Mouse (Mus musculus) CD4-positive, CD25-positive, alpha-beta regulatory T cell, adult 2 months (primary cell): Measurements from ENCODE around the gene Olfr641.

Experiments
- DNase-seq: peaks from one replicate; pipeline ENCODE4 v3.0.0-alpha.2; 2012; ENCODE audit warnings: low read depth, low spot score

Gene Olfr641

DNA sequence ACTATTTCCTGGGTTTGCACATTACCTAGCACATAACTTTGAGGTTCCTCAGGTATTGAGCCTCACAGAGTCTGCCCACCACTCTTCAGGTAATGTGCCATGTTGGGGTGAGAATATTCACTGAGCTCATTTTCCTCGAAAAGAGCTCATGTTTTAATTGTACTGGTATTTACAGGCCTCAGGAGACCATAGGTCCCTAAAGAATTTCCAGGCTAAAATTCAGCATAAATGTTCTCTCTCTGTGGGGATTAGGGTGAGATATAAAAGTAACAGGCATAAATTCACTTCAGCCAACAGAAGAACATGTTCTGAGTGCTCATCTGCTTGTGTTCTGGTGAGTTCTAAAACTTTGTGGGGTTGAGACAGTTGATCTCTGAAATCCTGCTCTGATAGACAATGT lies at the start of gene Olfr641:
Gene Olfr641, plus strand, starts transcription at position 301 of the 400 bp plus-strand sequence.
- no peak for DNase-seq

DNA sequence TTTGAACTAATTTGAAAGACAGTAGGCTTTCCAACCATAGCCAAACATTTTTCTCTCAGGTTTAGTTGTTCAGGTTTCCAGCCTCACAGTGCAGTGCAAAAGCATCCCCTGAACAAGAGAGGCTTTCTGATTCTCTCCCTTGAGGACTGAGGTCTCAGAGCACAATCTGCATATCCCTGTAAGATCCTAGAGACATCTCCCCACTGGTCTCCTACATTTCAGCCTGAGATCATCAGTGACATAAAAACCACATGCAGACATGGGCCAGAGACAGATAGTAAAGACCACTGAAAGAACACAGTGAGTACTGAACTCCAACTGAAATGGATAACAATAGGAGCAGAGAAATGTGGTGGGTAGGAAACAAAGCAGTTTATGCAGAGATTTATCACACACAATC lies 36.8 kb upstream of the Olfr641 start, which contains the start of gene Olfr638:
Gene Olfr638, plus strand, starts transcription at position 301 of the 400 bp plus-strand sequence.
- DNase-seq: no peak

DNA sequence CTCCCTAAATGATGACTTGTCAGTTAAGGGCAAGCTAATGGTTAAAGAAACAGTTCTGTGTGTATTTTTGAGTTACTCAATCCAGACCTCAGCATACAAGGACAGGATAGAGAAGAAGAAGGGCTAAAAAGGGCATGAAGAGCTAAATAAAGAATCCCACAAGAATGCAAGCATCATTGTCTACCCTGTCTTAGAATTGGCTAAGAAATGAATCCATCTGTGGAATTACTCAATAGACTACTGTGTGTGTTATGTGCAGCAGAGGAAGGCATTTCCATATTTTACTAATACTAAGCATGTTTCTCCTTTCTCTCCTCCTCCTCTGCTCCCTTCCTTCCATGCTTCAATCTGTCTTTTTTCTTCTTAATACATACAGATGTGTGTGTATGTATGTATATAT lies 36.1 kb upstream of the Olfr641 start:
- no peak for DNase-seq

DNA sequence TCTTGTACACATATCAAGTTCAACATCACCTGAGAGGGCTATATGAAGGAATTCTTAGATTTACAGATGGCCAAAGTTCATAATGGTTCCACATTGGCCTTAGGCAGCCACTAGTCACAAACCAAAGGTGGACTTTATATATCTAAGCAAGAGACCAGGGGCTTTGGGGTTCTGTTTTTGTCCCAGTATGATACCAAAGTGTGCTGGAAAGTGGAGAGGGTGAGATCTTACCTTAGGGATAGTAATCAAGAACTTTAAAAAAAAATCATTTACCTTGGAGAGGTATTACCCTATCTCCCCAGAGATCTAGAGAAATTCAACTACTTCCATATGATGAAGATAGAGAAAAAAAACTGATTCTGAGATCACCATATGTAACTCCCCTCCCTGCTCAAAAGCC lies 18.0 kb upstream of the Olfr641 start, which contains the start of gene Olfr639:
Gene Olfr639, minus strand, starts transcription at position 101 of the 400 bp plus-strand sequence.
- DNase-seq: no peak

DNA sequence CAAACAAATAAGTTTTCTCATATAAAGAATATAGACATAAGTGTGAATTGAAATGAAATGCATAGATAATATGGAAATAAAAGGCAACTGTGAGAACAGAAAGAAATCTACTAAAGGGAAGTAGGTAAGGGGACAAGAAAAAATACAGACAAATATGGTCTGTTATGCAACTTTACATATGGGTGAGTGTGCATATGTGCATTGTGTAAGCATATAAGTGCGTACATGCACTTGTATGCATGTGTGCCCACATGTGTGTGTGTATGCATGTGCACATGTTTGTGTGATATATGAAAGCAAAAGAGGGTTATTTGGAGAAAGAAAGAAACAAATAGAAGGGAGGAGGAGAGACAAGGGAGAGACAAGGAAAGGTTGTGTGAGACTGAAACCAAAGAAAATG lies 16.3 kb upstream of the Olfr641 start:
- no peak for DNase-seq

DNA sequence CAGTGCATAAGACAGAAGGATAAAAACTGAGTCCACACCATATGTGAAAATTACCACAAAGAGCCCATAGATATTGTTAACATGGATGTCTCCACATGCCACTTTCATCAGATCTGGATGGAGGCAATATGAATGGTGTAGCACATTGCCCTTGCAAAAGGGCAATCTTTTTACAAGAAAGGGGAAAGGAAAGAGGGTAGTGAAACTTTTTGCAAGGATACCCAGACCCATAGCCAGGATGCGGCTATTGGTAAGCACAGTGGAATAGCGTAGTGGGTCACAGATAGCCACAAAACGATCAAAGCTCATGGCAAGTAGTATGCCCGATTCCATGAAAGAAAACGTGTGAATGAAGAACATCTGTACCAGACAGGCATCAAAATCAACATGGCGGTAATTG lies 13.6 kb upstream of the Olfr641 start:
- DNase-seq: no peak

DNA sequence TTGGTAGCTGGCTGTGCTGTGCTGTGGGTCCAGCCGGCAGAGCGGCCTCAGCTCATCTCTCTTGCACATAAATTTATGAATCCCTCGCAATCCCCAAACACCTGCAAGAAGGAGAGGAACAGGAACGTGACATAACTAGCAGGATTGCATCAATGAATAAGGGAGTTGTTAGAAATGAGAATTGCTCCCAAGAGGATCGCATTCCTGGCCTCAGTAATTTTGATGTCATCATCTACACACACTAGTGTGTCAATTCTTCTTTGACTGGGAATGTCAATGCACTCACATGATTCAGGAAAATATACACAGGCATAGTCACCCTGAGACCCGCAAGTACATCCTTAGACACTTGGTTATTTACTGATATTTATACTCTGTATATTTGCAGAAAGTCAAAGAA lies 9.8 kb upstream of the Olfr641 start, which contains the start of gene Olfr640:
Gene Olfr640, minus strand, starts transcription at position 101 of the 400 bp plus-strand sequence.
- no peak for DNase-seq

DNA sequence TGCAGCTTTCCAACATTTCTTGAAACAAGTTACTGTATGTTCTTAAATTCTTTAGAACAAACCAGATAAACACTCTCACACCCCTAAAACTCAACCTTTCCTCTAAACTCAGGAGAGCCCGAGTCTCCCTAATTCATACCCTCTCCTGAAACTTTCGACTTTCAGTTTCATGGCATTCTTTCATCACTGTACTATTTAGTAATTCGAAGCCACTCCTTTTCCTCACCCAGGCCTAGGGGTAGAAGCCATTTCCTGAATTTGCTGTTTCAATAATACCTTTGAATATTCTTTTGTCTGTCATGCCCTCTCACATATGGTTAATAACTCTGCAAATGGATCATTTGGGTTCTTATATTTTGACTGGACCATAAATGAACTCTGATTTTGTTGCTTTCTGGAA lies 8.3 kb upstream of the Olfr641 start:
- no peak for DNase-seq

DNA sequence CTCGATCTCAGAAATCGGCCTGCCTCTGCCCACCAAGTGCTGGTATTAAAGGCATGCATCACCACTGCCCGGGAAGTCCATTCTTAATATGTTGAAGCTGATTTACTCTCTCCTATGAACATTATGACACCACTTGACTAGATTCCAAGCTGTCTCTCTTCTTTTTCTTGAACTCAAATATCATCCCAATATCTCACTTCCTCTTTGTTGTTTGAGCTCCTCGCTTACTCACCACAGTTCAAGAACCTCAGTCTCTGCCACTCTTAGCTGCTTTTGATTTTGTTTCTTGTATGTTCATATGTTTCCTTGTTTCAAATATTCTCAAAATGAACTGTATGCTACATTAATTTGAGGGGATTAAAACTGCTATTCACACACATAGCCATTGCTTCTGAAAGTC lies 15.5 kb downstream of the Olfr641 start:
- DNase-seq: no peak

DNA sequence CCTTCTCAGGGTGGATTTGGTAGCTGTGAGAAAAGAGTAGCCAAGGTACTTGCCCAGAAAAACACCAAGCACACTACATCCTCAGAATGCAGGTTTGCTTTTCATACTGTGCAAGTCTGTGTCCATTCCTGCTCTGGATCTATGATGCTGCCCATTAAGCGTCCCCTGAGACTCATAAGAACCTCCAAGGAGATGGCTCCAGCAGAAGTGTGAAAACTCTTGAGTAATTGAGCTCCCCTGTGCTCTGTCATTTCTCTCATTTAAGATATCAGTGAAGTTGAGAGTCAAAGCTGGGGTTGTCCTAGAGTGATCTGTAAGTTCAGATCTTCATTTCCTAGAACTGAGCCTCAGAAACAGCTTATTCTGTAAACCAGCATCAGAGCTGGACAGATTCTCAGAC lies 17.3 kb downstream of the Olfr641 start, which contains the start of gene Olfr642:
Gene Olfr642, minus strand, starts transcription at position 101 of the 400 bp plus-strand sequence.
- no peak for DNase-seq

DNA sequence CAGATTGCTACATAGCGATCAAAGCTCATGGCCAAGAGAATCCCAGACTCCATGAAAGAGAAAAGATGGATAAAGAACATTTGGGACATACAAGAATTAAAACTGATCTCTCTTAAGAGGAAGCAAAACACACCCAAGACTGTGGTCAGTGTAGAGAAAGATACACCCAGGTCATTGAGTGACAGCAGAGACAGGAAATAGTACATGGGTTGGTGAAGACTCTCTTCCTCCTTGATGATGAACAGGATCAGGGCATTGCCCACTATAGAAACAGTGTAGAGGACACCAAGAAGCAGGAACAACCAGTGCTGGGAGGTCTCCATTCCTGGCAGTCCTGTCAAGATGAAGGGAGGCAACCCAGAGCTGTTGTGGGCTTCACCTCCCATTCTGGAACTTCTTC lies 24.0 kb downstream of the Olfr641 start:
- no peak for DNase-seq

DNA sequence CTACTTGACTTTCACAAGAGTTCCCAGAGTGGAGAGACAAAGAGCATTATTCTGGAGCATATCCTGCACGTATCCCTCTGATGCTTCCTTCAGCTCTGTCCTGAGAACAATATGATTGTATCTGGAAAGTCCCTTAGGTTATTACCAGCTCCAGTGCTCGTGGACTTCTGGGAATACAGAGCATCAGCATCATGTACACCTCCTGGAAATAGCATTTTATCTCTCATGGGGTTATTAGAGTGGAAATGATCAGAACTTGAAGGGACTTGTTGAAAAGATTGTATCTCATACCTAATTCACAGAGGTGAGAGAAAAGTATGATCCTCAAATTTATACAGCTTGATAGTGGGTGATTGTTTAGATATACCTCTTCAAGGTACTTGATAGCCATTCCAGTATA lies 26.1 kb downstream of the Olfr641 start, which contains the start of gene 4930516K23Rik:
Gene 4930516K23Rik, minus strand, starts transcription at position 101 of the 400 bp plus-strand sequence.
- DNase-seq: no peak

DNA sequence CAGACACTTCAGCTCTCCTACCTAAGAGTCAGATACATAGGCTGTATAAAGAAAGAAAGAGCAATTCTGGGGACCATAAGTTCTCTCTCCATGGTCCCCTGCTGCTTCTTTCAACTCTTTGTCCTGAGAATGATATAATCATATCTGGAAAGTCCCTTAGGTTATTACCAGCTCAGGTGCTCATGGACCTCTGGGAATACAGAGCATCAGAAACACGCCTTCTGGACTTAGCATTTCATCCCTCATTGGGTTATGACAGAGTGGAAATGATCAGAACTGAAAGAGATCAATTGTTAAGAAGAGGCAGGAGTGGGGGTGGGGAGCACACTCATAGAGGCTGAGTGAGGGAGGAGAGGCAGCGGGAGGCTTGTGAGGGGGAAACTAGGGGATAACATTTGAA lies 36.5 kb downstream of the Olfr641 start, which contains the start of gene Olfr644:
Gene Olfr644, minus strand, starts transcription at position 101 of the 400 bp plus-strand sequence.
- DNase-seq: no peak

DNA sequence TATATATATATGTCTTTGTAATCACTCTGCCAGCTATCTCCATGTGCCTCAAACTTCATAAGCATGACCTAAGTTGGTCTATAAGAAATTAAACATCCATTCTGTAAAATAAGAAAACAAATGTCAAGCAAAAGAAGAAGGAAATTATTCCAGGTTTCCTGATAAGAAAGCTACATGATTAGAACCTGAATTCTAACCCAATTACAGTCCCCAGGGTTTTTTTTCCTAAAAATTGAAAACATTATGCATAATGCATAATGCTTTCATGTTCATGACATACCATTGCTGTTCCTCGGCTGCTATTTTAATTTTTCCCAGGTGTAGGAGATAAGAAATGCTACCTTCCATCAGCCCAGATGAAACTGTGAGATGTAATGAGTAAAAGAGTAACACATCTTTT lies 50.1 kb downstream of the Olfr641 start, which contains the start of gene Olfr645:
Gene Olfr645, minus strand, starts transcription at position 101 of the 400 bp plus-strand sequence.
- no peak for DNase-seq
